Mouse (Mus musculus): Measurements from ENCODE around the gene Srrm1. TPM values are rescaled to one million over a fixed set of nuclear protein-coding genes. Genes with fewer than 3 reads are reported as not detected.

Gene Srrm1
- total and polyA plus RNA-seq, 3 experiments, result 26.9 to 285 (median 138) TPM

DNA sequence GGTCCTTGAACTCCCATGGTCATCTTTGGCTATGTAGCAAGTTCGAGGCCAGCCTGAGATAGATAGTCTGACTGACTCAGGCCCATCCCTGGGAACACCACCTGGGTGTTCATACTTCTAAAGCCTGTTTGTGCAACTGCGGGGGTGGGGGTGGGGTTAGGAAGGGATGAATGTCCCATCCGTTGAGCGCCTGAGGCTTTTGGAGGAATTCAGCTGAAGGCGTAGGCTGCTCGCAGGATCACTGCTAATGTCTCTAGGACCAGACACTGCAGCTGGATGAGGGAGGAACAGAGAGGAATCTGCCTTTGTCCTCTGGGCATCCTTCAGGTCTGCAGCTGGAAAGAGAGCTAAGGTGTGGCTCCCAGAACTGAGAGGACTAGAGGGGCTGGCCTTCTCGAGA lies 41.5 kb upstream of the Srrm1 start:
- Histone ChIP-seq H3K4me3 (ENCODE audit: control insufficient read depth in 1 of 2, insufficient read depth in 1 of 2, low read depth in 2 of 2, low read length in 2 of 2) (no peak overlapping the region), H3K9me3 (replicated peaks; ENCODE audit: insufficient read depth, low read length) (no peaks in the 10 kb centered on the region), H3K79me2 (ENCODE audit: control insufficient read depth, insufficient read depth, low read length, poor library complexity) (no peaks in the 10 kb centered on the region), H3K27ac (ENCODE audit: control insufficient read depth, low read depth, low read length) (no peak overlapping the region), H3K36me3 (ENCODE audit: control insufficient read depth in 1 of 2, insufficient read depth in 2 of 2, low read length in 2 of 2) (no peaks in the 10 kb centered on the region; a peak in 1 of 4 replicates), H3K4me1 (ENCODE audit: control insufficient read depth in 1 of 2, insufficient read depth in 2 of 2, low read length in 2 of 2) (peaks cover 0 to 2% of the 10 kb centered on the region in 2 experiments; a peak in 1 of 4 replicates), H3K9ac (ENCODE audit: control insufficient read depth, low read depth, low read length, poor library complexity, severe bottlenecking) (no peak overlapping the region), H3K27me3 (ENCODE audit: control insufficient read depth in 1 of 2, insufficient read depth in 2 of 2, low read length in 2 of 2) (no peaks in the 10 kb centered on the region)
- DNase-seq (ENCODE audit: low read depth, low spot score), result no peak
- TF ChIP-seq CHD2 (IDR thresholded peaks at IDR 0.05; ENCODE audit: low read length) (no peak), POLR2A (IDR thresholded peaks at IDR 0.05; ENCODE audit: control insufficient read depth in 1 of 2, insufficient read depth in 1 of 2, low read depth in 1 of 2, low read length in 2 of 2, poor library complexity in 1 of 2) (no peak), MAX (IDR thresholded peaks at IDR 0.05; ENCODE audit: low read length) (no peak)

DNA sequence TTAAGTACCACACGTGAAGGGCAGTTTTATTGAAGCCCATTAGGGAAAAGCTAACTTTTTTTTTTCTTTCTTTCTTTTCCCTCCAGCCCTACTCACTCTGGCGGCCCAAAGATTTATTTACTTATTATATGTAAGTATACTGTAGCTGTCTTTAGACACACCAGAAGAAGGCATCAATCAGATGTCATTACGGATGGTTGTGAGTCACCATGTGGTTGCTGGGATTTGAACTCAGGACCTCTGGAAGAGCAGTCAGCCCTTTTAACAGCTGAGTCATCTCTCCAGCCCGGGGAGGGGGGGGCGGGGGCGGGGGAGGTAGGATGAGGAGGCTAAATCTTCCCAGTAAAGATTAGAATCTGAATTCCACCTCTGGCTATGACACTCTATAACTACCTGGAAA lies 40.3 kb upstream of the Srrm1 start:
- Histone ChIP-seq H3K4me1 (ENCODE audit: control insufficient read depth in 1 of 2, insufficient read depth in 2 of 2, low read length in 2 of 2) (peaks cover 0 to 2% of the 10 kb centered on the region in 2 experiments; a peak in 1 of 4 replicates), H3K36me3 (ENCODE audit: control insufficient read depth in 1 of 2, insufficient read depth in 2 of 2, low read length in 2 of 2) (no peaks in the 10 kb centered on the region; a peak in 1 of 4 replicates), H3K27me3 (ENCODE audit: control insufficient read depth in 1 of 2, insufficient read depth in 2 of 2, low read length in 2 of 2) (no peaks in the 10 kb centered on the region), H3K79me2 (ENCODE audit: control insufficient read depth, insufficient read depth, low read length, poor library complexity) (no peaks in the 10 kb centered on the region), H3K9ac (ENCODE audit: control insufficient read depth, low read depth, low read length, poor library complexity, severe bottlenecking) (no peak overlapping the region), H3K27ac (ENCODE audit: control insufficient read depth, low read depth, low read length) (no peak overlapping the region), H3K4me3 (ENCODE audit: control insufficient read depth in 1 of 2, insufficient read depth in 1 of 2, low read depth in 2 of 2, low read length in 2 of 2) (no peak overlapping the region), H3K9me3 (replicated peaks; ENCODE audit: insufficient read depth, low read length) (no peaks in the 10 kb centered on the region)
- no peak for TF ChIP-seq CTCF (IDR thresholded peaks at IDR 0.05 in 2 of 3, conservative IDR thresholded peaks at IDR 0.05 in 1 of 3; ENCODE audit: control insufficient read depth in 1 of 3, insufficient read depth in 1 of 3, low read depth in 2 of 3, low read length in 3 of 3, poor library complexity in 1 of 3, severe bottlenecking in 1 of 3)
- no peak for TF ChIP-seq RCOR1 (IDR thresholded peaks at IDR 0.05; ENCODE audit: low read depth, low read length)
- TF ChIP-seq GATA1 (IDR thresholded peaks at IDR 0.05; ENCODE audit: low read depth, low read length), result no peak
- no peak for TF ChIP-seq MYB (IDR thresholded peaks at IDR 0.05; ENCODE audit: low read depth, low read length)
- TF ChIP-seq POLR2AphosphoS5 (IDR thresholded peaks at IDR 0.05; ENCODE audit: borderline replicate concordance, low read depth, low read length), result no peak
- TF ChIP-seq USF2 (IDR thresholded peaks at IDR 0.05; ENCODE audit: borderline replicate concordance in 1 of 2, insufficient read depth in 1 of 2, low read depth in 1 of 2, low read length in 2 of 2), result no peak
- no peak for TF ChIP-seq NELFE (IDR thresholded peaks at IDR 0.05; ENCODE audit: low read depth, low read length)
- DNase-seq (ENCODE audit: low read depth, low spot score), result no peak

DNA sequence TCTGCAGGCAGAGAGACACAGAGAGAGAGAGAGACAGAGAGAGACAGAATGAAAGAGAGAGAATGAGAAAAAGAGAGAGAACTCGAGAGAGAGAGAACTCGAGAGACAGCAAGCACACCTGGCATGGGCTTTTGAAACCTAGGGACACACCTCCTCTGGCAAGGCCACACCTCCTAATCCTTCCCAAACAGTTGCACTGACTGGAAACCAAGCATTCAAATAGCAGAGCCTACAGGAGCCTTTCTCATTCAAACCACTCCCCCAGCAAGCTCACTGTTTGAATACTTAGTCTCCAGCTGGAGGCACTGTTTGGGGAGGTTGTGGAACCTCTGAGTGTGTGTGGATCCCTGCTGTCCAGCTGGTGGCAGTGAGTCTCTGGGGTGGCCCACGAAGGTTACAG lies 39.7 kb upstream of the Srrm1 start:
- no peaks in the 10 kb centered on the region; a peak in 1 of 4 replicates for H3K36me3 ChIP-seq (ENCODE audit: control insufficient read depth in 1 of 2, insufficient read depth in 2 of 2, low read length in 2 of 2)
- DNase-seq (ENCODE audit: low read depth, low spot score), result no peak
- no peaks in the 10 kb centered on the region for H3K9me3 ChIP-seq (replicated peaks; ENCODE audit: insufficient read depth, low read length)
- no peak overlapping the region for H3K9ac ChIP-seq (ENCODE audit: control insufficient read depth, low read depth, low read length, poor library complexity, severe bottlenecking)
- H3K79me2 ChIP-seq (ENCODE audit: control insufficient read depth, insufficient read depth, low read length, poor library complexity), result no peaks in the 10 kb centered on the region
- H3K4me3 ChIP-seq (ENCODE audit: control insufficient read depth in 1 of 2, insufficient read depth in 1 of 2, low read depth in 2 of 2, low read length in 2 of 2), result no peak overlapping the region
- peaks cover 0 to 2% of the 10 kb centered on the region in 2 experiments; a peak in 1 of 4 replicates for H3K4me1 ChIP-seq (ENCODE audit: control insufficient read depth in 1 of 2, insufficient read depth in 2 of 2, low read length in 2 of 2)
- H3K27ac ChIP-seq (ENCODE audit: control insufficient read depth, low read depth, low read length), result no peak overlapping the region
- TF ChIP-seq NRF1 (IDR thresholded peaks at IDR 0.05; ENCODE audit: insufficient read depth, low read depth, low read length, poor library complexity, severe bottlenecking) (no peak), GATA1 (IDR thresholded peaks at IDR 0.05; ENCODE audit: low read depth, low read length) (no peak), RAD21 (IDR thresholded peaks at IDR 0.05; ENCODE audit: low read depth, low read length) (no peak)
- no peaks in the 10 kb centered on the region for H3K27me3 ChIP-seq (ENCODE audit: control insufficient read depth in 1 of 2, insufficient read depth in 2 of 2, low read length in 2 of 2)
